Mouse (Mus musculus) midbrain, embryonic 16.5 days (tissue): ENCODE data around the gene Ramp2. TPM values are rescaled to one million over a fixed set of nuclear protein-coding genes. Genes with fewer than 3 reads are reported as not detected.

Experiments
- ATAC-seq: fragments of 200-750 bp; cut with Nextera tagmentation; 2 replicates; pipeline ENCODE4 v1.8.0; 2017; ENCODE audit warnings: moderate TSS enrichment
- H3K27ac ChIP-seq: fragments of 300-500 bp; sonication (generic); 2 replicates; pipeline ENCODE4 v1.5.1; 2014; ENCODE audit warnings: mild to moderate bottlenecking, low read length, mixed read lengths
- H3K27me3 ChIP-seq: fragments of 300-500 bp; sonication (generic); 2 replicates; pipeline ENCODE4 v1.6.1; 2014; ENCODE audit warnings: low read depth, low read length, mixed read lengths; ENCODE audit not compliant: control insufficient read depth, insufficient read depth
- H3K36me3 ChIP-seq: fragments of 300-500 bp; sonication (generic); 2 replicates; pipeline ENCODE4 v1.6.1; 2014; ENCODE audit warnings: mild to moderate bottlenecking, low read length, moderate library complexity, mixed read lengths; ENCODE audit not compliant: control insufficient read depth, insufficient read depth
- H3K4me1 ChIP-seq: fragments of 300-500 bp; sonication (generic); 2 replicates; pipeline ENCODE4 v1.6.1; 2014; ENCODE audit warnings: mild to moderate bottlenecking, low read length, mixed read lengths; ENCODE audit not compliant: control insufficient read depth, insufficient read depth
- H3K4me2 ChIP-seq: fragments of 300-500 bp; sonication (generic); 2 replicates; pipeline ENCODE4 v1.6.1; 2014; ENCODE audit warnings: mild to moderate bottlenecking, low read length, mixed read lengths
- H3K4me3 ChIP-seq: fragments of 300-500 bp; sonication (generic); 2 replicates; pipeline ENCODE4 v1.5.1; 2014; ENCODE audit warnings: low read depth, mild to moderate bottlenecking, low read length, moderate library complexity, mixed read lengths
- H3K9ac ChIP-seq: fragments of 300-500 bp; sonication (generic); 2 replicates; pipeline ENCODE4 v1.6.1; 2014; ENCODE audit warnings: low read depth, low read length, mixed read lengths
- H3K9me3 ChIP-seq: fragments of 300-500 bp; sonication (generic); replicated peaks from 2 replicates; pipeline ENCODE4 v1.6.1; 2014; ENCODE audit warnings: mild to moderate bottlenecking, low read length, mixed read lengths; ENCODE audit not compliant: control insufficient read depth, poor library complexity, severe bottlenecking
- WGBS: fragments of 180-500 bp; shearing (Covaris S2); extraction: QIAGEN DNeasy Blood & Tissue Kit; methylation state at CpG from one replicate; pipeline ENCODE4 v1.1.7; 2014; 5-methylcytosine and 5-hydroxymethylcytosine counted together
- polyA plus RNA-seq: library from polyadenylated mRNA; unstranded; fragments of >200 nt; fragmentation: Nextera tagmentation; extraction: Ambion mirVana; gene quantifications from 2 replicates; pipeline ENCODE4 v1.2.1, GENCODE M21; 2015

Ramp2 gene
- polyA plus RNA-seq, 1 experiment from 2014 or later, result 79.5 TPM

DNA sequence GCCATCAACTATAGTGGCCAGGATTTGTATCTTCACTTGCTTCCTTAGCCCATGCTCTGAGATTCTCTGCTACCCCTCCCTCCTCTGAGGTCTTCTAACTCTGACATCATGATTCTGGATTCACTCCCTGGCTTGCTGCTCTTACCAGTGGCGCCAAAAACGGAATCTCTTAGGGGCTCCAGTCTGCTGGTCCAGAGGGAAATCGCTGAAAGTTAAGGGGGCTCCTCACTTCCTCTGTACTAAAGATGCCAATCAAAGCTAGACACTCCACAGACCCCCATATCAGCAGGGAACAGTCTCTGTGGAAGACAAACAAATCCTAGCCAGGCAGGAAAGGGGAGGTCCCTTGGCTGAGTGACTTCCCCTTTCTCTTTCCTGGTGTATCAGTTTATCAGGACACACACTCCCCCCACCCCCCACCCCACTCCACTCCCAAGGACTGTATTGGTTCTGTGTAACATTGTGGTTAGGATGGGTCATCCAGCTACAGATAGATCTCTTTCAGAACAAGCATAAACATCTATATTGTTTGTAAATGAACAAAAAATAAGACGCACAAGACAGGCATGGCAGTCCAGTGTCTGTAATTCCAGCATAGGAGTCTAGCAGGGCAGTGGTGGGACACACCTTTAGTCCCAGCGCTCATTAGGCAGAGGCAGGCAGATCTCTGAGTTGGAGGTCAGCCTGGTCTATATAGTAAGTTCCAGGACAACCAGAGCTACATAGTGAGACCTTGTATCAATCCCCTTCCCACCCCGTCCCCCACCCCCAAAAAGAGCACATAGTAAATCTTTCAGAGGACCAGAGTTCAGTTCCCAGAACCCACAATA lies 13.6 kb upstream of the Ramp2 start:
- H3K4me3 ChIP-seq, result no peak overlapping the region
- WGBS, result 60% methylated on average over 6 of the region's 6 CpGs
- H3K4me2 ChIP-seq, result no peak overlapping the region
- H3K4me1 ChIP-seq, result no peaks in the 10 kb centered on the region
- H3K9me3 ChIP-seq, result no peaks in the 10 kb centered on the region
- H3K36me3 ChIP-seq, result no peaks in the 10 kb centered on the region
- ATAC-seq, result no peak
- H3K9ac ChIP-seq, result no peak overlapping the region
- H3K27ac ChIP-seq, result peak overlapping the region; percentile 42; the same call in 1 of the 2 replicates
- peaks cover 10% of the 10 kb centered on the region for H3K27me3 ChIP-seq

DNA sequence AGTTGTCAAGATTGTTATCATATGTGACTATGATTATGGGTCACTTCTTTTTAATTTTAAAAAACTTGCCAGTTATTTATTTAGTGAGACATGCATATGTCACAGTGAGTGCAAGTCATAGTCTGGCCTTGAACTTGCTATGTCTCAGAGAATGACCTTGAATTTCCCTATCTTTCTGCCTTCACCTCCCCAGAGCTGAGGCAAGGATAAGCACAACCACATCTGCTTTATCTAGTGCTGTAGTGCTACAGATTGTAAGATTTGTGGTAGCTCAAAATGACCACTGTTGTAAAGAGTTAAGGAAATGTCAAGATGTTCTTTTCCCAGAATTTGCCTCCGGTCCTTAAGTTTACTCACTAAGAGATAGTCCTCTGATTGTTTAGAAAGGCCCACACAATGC lies 12.6 kb upstream of the Ramp2 start:
- Histone ChIP-seq H3K4me3 (no peak overlapping the region), H3K9ac (no peak overlapping the region), H3K27ac (no peak overlapping the region), H3K4me1 (no peaks in the 10 kb centered on the region), H3K4me2 (no peak overlapping the region), H3K9me3 (no peaks in the 10 kb centered on the region), H3K36me3 (no peaks in the 10 kb centered on the region), H3K27me3 (peaks cover 10% of the 10 kb centered on the region)
- ATAC-seq, result no peak
- 100% methylated on average over 1 of the region's 1 CpGs for WGBS

DNA sequence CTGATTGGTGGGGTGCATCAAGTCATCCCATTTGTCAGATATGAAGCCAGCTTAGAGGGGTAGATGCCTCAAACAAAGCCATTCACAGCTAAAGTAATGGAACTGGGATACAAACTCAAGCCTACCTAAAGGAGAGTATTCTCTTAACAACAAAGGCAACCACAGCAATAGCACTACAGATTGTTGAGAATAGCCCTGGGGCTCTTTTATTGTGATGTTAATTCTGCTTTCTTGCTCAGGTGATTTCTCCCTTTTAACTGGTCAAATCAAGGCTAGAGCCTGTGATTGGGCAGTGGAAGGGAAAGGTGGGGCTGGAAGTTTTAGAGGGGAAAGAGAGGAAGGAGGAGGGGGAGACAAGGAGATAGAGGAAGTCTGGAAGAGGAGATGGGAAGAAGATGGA lies 11.7 kb upstream of the Ramp2 start:
- Histone ChIP-seq H3K4me2 (no peak overlapping the region), H3K36me3 (no peaks in the 10 kb centered on the region), H3K27ac (no peak overlapping the region), H3K9me3 (no peaks in the 10 kb centered on the region), H3K9ac (no peak overlapping the region), H3K4me1 (no peaks in the 10 kb centered on the region), H3K4me3 (no peak overlapping the region), H3K27me3 (peaks cover 10% of the 10 kb centered on the region)
- ATAC-seq, result no peak

DNA sequence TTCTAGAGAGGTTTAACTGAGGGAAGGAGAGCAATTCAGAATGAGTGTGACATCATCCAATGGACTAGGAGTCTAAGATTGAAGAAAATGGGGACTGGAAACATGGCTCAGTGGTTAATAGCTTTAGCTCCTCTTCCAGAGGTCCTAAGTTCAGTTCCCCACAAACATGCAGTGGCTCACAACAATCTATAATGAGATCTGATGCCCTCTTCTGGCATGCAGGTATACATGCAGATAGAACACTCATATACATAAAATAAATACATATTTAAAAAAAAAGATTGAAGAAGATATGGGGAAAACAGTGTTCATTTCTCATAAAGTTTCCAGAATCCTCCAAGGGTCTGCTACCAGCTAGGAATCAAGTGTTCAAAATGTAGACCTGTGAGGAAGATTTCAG lies 10.4 kb upstream of the Ramp2 start:
- Histone ChIP-seq H3K27me3 (peaks cover 8% of the 10 kb centered on the region), H3K4me2 (no peak overlapping the region), H3K36me3 (no peaks in the 10 kb centered on the region), H3K4me3 (no peak overlapping the region), H3K4me1 (no peaks in the 10 kb centered on the region), H3K9ac (no peak overlapping the region), H3K27ac (no peak overlapping the region), H3K9me3 (no peaks in the 10 kb centered on the region)
- ATAC-seq, result no peak

DNA sequence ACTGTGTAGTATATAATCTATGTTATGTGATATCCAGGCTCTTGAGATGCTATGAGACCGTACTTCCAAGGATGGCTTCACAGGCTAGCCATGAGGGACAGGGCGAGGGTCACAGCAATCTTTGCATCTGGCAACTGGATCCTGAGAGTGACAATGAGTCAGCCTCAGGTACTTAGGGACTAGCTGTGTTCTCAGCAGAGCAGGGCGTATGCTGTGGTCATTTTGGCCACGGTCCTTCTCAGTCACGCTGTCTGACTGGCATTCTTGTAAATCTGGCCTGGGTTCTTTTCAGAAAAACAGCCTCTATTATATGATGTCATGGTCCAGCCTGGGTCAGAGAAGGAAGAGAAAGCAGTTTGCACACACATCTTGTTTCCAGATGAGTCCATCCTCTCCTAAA lies 9.0 kb upstream of the Ramp2 start:
- Histone ChIP-seq H3K9ac (no peak overlapping the region), H3K36me3 (no peaks in the 10 kb centered on the region), H3K4me1 (no peaks in the 10 kb centered on the region), H3K9me3 (no peaks in the 10 kb centered on the region), H3K4me2 (no peak overlapping the region), H3K27me3 (no peaks in the 10 kb centered on the region; the same call in 1 of the 2 replicates), H3K4me3 (no peak overlapping the region), H3K27ac (no peak overlapping the region)
- 94% methylated on average over 5 of the region's 5 CpGs for WGBS
- ATAC-seq, result no peak

DNA sequence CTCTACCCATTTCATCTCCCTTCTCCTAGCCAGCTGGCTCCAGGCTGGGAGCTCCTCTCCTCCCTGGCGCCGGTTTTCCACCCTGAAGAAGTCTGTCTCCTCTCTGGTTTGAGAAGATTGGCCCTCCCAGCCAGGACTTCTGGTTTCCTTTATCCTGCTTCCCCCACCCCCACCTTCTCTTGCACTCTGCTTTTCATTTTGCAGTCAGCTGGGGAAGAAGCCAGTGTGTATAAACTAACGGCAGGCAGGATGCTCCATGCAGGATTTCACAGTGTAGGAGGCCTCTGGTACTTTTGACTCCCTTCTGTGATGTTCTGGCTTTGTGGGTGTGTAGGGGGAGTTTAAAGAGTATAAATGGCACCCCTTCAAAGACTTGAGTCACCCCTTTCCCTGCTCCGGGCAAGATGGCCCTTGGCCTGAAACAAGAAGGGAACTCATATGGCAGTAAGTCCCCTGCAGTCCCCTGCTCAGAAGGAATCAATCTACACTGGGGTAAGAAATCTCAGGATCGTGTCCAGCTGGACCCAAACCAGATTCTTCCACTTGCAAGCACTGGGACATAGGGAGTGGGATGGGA lies 7.7 kb upstream of the Ramp2 start:
- ATAC-seq, result no peak
- Histone ChIP-seq H3K27ac (no peak overlapping the region), H3K4me3 (no peak overlapping the region), H3K9me3 (no peaks in the 10 kb centered on the region), H3K4me1 (no peaks in the 10 kb centered on the region), H3K9ac (no peak overlapping the region), H3K27me3 (0 out of 2 replicates have a peak, but pooled peaks cover 4% of the 10 kb centered on the region), H3K36me3 (no peaks in the 10 kb centered on the region), H3K4me2 (no peak overlapping the region)
- WGBS, result 53% methylated on average over 5 of the region's 5 CpGs

DNA sequence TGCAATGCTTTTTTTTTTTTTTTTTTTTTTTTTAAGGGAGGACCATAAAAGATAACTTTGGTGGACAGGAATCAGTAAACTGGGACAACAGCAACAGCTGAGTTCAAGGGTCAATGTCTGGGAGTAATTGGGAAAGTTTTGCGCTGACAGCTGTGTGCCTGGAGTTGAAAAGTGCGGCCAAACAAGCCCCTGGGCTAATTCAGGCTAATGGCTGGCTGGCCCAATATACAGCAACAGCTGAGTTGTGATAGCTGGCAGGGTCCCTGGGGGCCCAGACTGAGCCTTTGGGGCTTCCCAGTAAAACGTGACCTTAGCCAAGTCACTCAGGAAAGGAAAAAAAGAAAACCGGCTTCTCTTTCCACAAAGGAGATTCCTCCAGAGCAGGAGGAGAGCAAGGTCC lies 757 bp upstream of the Ramp2 start:
- Histone ChIP-seq H3K27ac (no peak overlapping the region), H3K36me3 (no peaks in the 10 kb centered on the region), H3K4me1 (peaks cover 4% of the 10 kb centered on the region), H3K4me3 (no peak overlapping the region), H3K9ac (no peak overlapping the region), H3K9me3 (no peaks in the 10 kb centered on the region), H3K27me3 (peaks cover 24% of the 10 kb centered on the region), H3K4me2 (no peak overlapping the region)
- no peak for ATAC-seq
- WGBS, result 48% methylated on average over 4 of the region's 4 CpGs

DNA sequence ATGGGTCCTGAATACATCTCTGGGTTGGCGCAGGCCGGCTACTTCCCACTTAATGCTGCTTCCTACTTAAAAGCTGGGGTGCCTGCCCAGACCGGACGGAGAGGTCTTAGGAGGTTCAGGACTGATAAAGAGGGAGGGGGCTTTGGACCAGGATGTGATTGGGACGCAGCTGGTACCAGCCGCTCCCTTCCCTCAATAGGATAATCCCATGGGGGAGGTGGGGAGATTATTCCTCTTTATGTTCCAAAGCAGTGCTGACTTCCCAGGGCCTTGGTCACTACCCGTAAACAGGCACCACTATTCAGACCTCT lies 829 bp downstream of the Ramp2 start:
- H3K9ac ChIP-seq, result peak overlapping the region; percentile 89
- 2% methylated on average over 7 of the region's 7 CpGs for WGBS
- H3K27ac ChIP-seq, result peak overlapping the region; percentile 42; the same call in 1 of the 2 replicates
- no peaks in the 10 kb centered on the region for H3K9me3 ChIP-seq
- H3K36me3 ChIP-seq, result no peaks in the 10 kb centered on the region
- peaks cover 26% of the 10 kb centered on the region for H3K27me3 ChIP-seq
- no peak for ATAC-seq
- peak overlapping the region; percentile 94 for H3K4me2 ChIP-seq
- peak overlapping the region; percentile 75 for H3K4me3 ChIP-seq
- peaks cover 4% of the 10 kb centered on the region for H3K4me1 ChIP-seq

DNA sequence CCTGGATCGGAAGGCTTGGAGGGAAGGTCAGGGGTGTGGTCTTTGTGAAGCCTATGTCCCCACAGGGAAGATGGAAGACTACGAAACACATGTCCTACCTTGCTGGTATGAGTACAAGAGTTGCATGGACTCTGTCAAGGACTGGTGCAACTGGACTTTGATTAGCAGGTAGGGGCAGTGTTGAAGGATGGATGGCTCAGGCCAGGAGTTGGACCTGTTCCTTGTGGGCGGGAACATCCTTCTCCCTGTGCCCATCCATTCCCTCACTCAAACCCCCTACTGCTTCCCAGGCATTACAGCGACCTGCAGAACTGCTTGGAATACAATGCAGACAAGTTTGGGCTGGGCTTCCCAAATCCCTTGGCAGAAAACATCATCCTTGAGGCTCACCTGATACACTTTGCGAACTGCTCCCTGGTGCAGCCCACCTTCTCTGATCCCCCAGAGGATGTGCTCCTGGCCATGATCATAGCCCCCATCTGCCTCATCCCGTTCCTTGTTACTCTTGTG lies 1.7 kb downstream of the Ramp2 start:
- Histone ChIP-seq H3K4me2 (peak overlapping the region; percentile 94; the same call in 1 of the 2 replicates), H3K27ac (no peak overlapping the region), H3K4me3 (peak overlapping the region; percentile 75; the same call in 1 of the 2 replicates), H3K9ac (0 out of 2 replicates have a peak overlapping the region, but pooled peaks have one; percentile 14), H3K4me1 (peaks cover 7% of the 10 kb centered on the region), H3K27me3 (peaks cover 26% of the 10 kb centered on the region), H3K36me3 (no peaks in the 10 kb centered on the region), H3K9me3 (no peaks in the 10 kb centered on the region)
- whole genome bisulfite sequencing, result 84% methylated on average over 6 of the region's 6 CpGs
- ATAC-seq, result no peak
